ENCODE assay signal across 8 mouse cellular contexts in genomic region chr3:37724171-37724804, GRCm38 (mm10). TPM values are rescaled to one million over a fixed set of nuclear protein-coding genes. Genes with fewer than 3 reads are reported as not detected.
DNase-seq lines count a peak whose midpoint lies in the region; ATAC-seq and TF ChIP-seq lines count a peak whose summit lies in the region.

Gm5148 (minus strand) TSS chr3:37724490.

- peaks cover 39% of the 10 kb centered on the region for H3K4me1 ChIP-seq in embryonic facial prominence, embryonic 10.5 days
- H3K4me1 ChIP-seq in hindbrain, embryonic 13.5 days (replicated peaks): peaks cover 35% of the 10 kb centered on the region
- peaks cover 28% of the 10 kb centered on the region for H3K4me1 ChIP-seq in lung, embryonic 16.5 days (replicated peaks; ENCODE audit: control insufficient read depth, insufficient read depth, low read length)
- peaks cover 22% of the 10 kb centered on the region for H3K4me1 ChIP-seq in olfactory bulb, adult 2 months (ENCODE audit: control insufficient read depth, insufficient read depth, low read length)

- intact Hi-C loops in gastrocnemius, adult 2 months (cut with DNase I): no loop called here

- H3K4me2 ChIP-seq in hindbrain, embryonic 13.5 days: peak within 1 kb of the TSS; percentile 69
- peak within 1 kb of the TSS; percentile 57 for H3K4me2 ChIP-seq in lung, embryonic 16.5 days (ENCODE audit: low read depth, low read length)

- H3K27ac ChIP-seq in gastrocnemius, adult 2 months: peak within 1 kb of the TSS; percentile 51
- peak within 1 kb of the TSS; percentile 84 for H3K27ac ChIP-seq in embryonic facial prominence, embryonic 10.5 days (replicated peaks)
- H3K27ac ChIP-seq in hindbrain, embryonic 13.5 days: peak within 1 kb of the TSS; percentile 49
- peak within 1 kb of the TSS; percentile 98 for H3K27ac ChIP-seq in lung, embryonic 16.5 days (ENCODE audit: low read length)
- H3K27ac ChIP-seq in olfactory bulb, adult 2 months (ENCODE audit: insufficient read depth, low read depth, low read length): no peak within 1 kb of the TSS

- H3K27me3 ChIP-seq in embryonic facial prominence, embryonic 10.5 days (replicated peaks; ENCODE audit: low read depth, poor library complexity, severe bottlenecking): peaks cover 52% of the 10 kb centered on the region
- H3K27me3 ChIP-seq in hindbrain, embryonic 13.5 days: peaks cover 31% of the 10 kb centered on the region
- H3K27me3 ChIP-seq in lung, embryonic 16.5 days (ENCODE audit: control insufficient read depth, insufficient read depth, low read depth, low read length): peaks cover 8% of the 10 kb centered on the region; the same call in 1 of the 2 replicates

- no peak for DNase-seq in gastrocnemius, adult 2 months
- no peak for DNase-seq in gastrocnemius, postnatal 4 days (ENCODE audit: low spot score in 2 of 2)
- DNase-seq in embryonic facial prominence, embryonic 10.5 days (ENCODE audit: low spot score): peak; percentile 83
- peak; percentile 37 to 41 for DNase-seq in layer of hippocampus, postnatal 14 days (ENCODE audit: low spot score in 2 of 2)
- peak; percentile 89 for DNase-seq in thymus, postnatal 4 days

- H3K36me3 ChIP-seq in embryonic facial prominence, embryonic 10.5 days (replicated peaks): no peaks in the 10 kb centered on the region
- no peaks in the 10 kb centered on the region for H3K36me3 ChIP-seq in hindbrain, embryonic 13.5 days
- H3K36me3 ChIP-seq in lung, embryonic 16.5 days (ENCODE audit: control insufficient read depth, insufficient read depth, low read length): no peaks in the 10 kb centered on the region

- 2% methylated on average over 24 of the region's 24 CpGs for WGBS in embryonic facial prominence, embryonic 10.5 days
- WGBS in hindbrain, embryonic 13.5 days: 2% methylated on average over 24 of the region's 24 CpGs
- 3% methylated on average over 24 of the region's 24 CpGs for WGBS in lung, embryonic 16.5 days
- 12% methylated on average over 24 of the region's 24 CpGs for WGBS in olfactory bulb, adult 2 months

- H3K9me3 ChIP-seq in embryonic facial prominence, embryonic 10.5 days: no peaks in the 10 kb centered on the region
- H3K9me3 ChIP-seq in hindbrain, embryonic 13.5 days: no peaks in the 10 kb centered on the region
- H3K9me3 ChIP-seq in lung, embryonic 16.5 days (ENCODE audit: control insufficient read depth, low read length): no peaks in the 10 kb centered on the region

- ATAC-seq in hindbrain, embryonic 13.5 days (ENCODE audit: low FRiP score): peak; percentile 85
- ATAC-seq in lung, embryonic 16.5 days (ENCODE audit: low read depth): peak; percentile 93

- TF ChIP-seq CTCF in gastrocnemius, adult 2 months (IDR thresholded peaks at IDR 0.05): no peak
- TF ChIP-seq CTCF in olfactory bulb, adult 2 months (IDR thresholded peaks at IDR 0.05; ENCODE audit: insufficient read depth, low read depth, low read length): no peak

- no peak for TF ChIP-seq POLR2A in olfactory bulb, adult 2 months (IDR thresholded peaks at IDR 0.05; ENCODE audit: insufficient read depth, low read depth, low read length)

- H3K9ac ChIP-seq in hindbrain, embryonic 13.5 days: peak within 1 kb of the TSS; percentile 67
- H3K9ac ChIP-seq in lung, embryonic 16.5 days (ENCODE audit: low read length): peak within 1 kb of the TSS; percentile 68

- peak within 1 kb of the TSS; percentile 61 for H3K4me3 ChIP-seq in gastrocnemius, adult 2 months
- peak within 1 kb of the TSS; percentile 60 for H3K4me3 ChIP-seq in embryonic facial prominence, embryonic 10.5 days
- H3K4me3 ChIP-seq in hindbrain, embryonic 13.5 days: peak within 1 kb of the TSS; percentile 45
- H3K4me3 ChIP-seq in lung, embryonic 16.5 days (ENCODE audit: low read length): peak within 1 kb of the TSS; percentile 45
- peak within 1 kb of the TSS; percentile 37 for H3K4me3 ChIP-seq in olfactory bulb, adult 2 months (ENCODE audit: insufficient read depth, low read depth, low read length)

RNA-seq across cellular contexts. Expression of gene Gm5148, which starts in this region (rescaled TPM):
- total RNA-seq in gastrocnemius, adult 2 months (2021): under 1 TPM in 1 of 2 experiments, not detected in 1; 0.25 TPM
- under 1 TPM in 1 of 2 experiments, not detected in 1; 0.21 TPM for total RNA-seq in gastrocnemius, postnatal 4 days (2021)
- polyA plus RNA-seq in embryonic facial prominence, embryonic 10.5 days (2016; fragmentation: Nextera tagmentation; extraction: Ambion mirVana): 3.1 and 4.1 TPM in 2 replicates
- 8.5 and 10.7 TPM in 2 replicates for polyA plus RNA-seq in hindbrain, embryonic 13.5 days (2015; fragmentation: Nextera tagmentation; extraction: Ambion mirVana)
- total RNA-seq in layer of hippocampus, postnatal 14 days (2021): 1 to 10 TPM; 2.2 TPM
- 6.0 and 8.0 TPM in 2 replicates for polyA plus RNA-seq in lung, embryonic 16.5 days (2015; fragmentation: Nextera tagmentation; extraction: Ambion mirVana)
- polyA plus RNA-seq in olfactory bulb, adult 2 months (2012; ENCODE audit: insufficient read depth, insufficient read length, low replicate concordance, missing spikeins): not detected in 2 replicates

Comparison
In these comparisons a context has a peak if more than half of its experiments do, and no peak if none do; other contexts are left out.
1. DNase-seq: peak in embryonic facial prominence, embryonic 10.5 days (single experiment), layer of hippocampus, postnatal 14 days (2 of 2) and thymus, postnatal 4 days (single experiment); none in gastrocnemius, adult 2 months (single experiment) and gastrocnemius, postnatal 4 days (0 of 2).
2. Peak in every context shown above with its lines, with median percentiles within 50 percentile points of each other: H3K4me3 ChIP-seq.